Mouse (Mus musculus) ES-Bruce4 (cell line): Measurements from ENCODE around the gene Slco4a1. TPM values are rescaled to one million over a fixed set of nuclear protein-coding genes. Genes with fewer than 3 reads are reported as not detected.

Source experiments
- H3K27ac ChIP-seq: 2 replicates; pipeline ENCODE4 v1.5.1; 2012; ENCODE audit warnings: low read length, inconsistent platforms; ENCODE audit not compliant: insufficient read depth
- H3K27me3 ChIP-seq: 2 replicates; pipeline ENCODE4 v1.6.1; 2012; ENCODE audit warnings: mild to moderate bottlenecking, low read length, inconsistent platforms; ENCODE audit not compliant: control insufficient read depth, poor library complexity, insufficient read depth, severe bottlenecking
- H3K36me3 ChIP-seq: 2 replicates; pipeline ENCODE4 v1.6.1; 2012; ENCODE audit warnings: inconsistent platforms, mild to moderate bottlenecking, low read length, moderate library complexity; ENCODE audit not compliant: control insufficient read depth, poor library complexity, insufficient read depth, severe bottlenecking
- H3K4me1 ChIP-seq: one replicate; pipeline ENCODE4 v1.8.1; 2011; ENCODE audit warnings: low read length; ENCODE audit not compliant: control insufficient read depth, insufficient read depth
- H3K4me3 ChIP-seq: 2 replicates; pipeline ENCODE4 v1.5.1; 2011; ENCODE audit warnings: low read depth, mild to moderate bottlenecking, low read length
- H3K9ac ChIP-seq: 2 replicates; pipeline ENCODE4 v1.6.1; 2012; ENCODE audit warnings: low read depth, mild to moderate bottlenecking, inconsistent platforms; ENCODE audit not compliant: poor library complexity, severe bottlenecking
- H3K9me3 ChIP-seq: replicated peaks from 2 replicates; pipeline ENCODE4 v1.6.1; 2012; ENCODE audit warnings: mild to moderate bottlenecking, low read length, inconsistent platforms; ENCODE audit not compliant: control insufficient read depth, poor library complexity, insufficient read depth, severe bottlenecking
- CTCF ChIP-seq: IDR thresholded peaks from one replicate; pipeline ENCODE4 v1.8.1; 2011; ENCODE audit warnings: low read depth, low read length
- EP300 ChIP-seq: IDR thresholded peaks from 2 replicates; pipeline ENCODE4 v1.6.1; 2011; ENCODE audit warnings: low read depth, low read length; ENCODE audit not compliant: insufficient read depth
- POLR2A ChIP-seq: IDR thresholded peaks from one replicate; pipeline ENCODE4 v1.8.1; 2011; ENCODE audit warnings: low read length; ENCODE audit not compliant: insufficient read depth
- polyA plus RNA-seq: library from polyadenylated mRNA; stranded (reverse); fragments of >200 nt; gene quantifications from 2 replicates; pipeline ENCODE4 v1.2.4, GENCODE M21; 2011; ENCODE audit warnings: low read depth; ENCODE audit not compliant: missing spikeins, insufficient read depth, insufficient read length

Gene Slco4a1
- 11.9 and 14.5 TPM in 2 replicates for polyA plus RNA-seq

DNA sequence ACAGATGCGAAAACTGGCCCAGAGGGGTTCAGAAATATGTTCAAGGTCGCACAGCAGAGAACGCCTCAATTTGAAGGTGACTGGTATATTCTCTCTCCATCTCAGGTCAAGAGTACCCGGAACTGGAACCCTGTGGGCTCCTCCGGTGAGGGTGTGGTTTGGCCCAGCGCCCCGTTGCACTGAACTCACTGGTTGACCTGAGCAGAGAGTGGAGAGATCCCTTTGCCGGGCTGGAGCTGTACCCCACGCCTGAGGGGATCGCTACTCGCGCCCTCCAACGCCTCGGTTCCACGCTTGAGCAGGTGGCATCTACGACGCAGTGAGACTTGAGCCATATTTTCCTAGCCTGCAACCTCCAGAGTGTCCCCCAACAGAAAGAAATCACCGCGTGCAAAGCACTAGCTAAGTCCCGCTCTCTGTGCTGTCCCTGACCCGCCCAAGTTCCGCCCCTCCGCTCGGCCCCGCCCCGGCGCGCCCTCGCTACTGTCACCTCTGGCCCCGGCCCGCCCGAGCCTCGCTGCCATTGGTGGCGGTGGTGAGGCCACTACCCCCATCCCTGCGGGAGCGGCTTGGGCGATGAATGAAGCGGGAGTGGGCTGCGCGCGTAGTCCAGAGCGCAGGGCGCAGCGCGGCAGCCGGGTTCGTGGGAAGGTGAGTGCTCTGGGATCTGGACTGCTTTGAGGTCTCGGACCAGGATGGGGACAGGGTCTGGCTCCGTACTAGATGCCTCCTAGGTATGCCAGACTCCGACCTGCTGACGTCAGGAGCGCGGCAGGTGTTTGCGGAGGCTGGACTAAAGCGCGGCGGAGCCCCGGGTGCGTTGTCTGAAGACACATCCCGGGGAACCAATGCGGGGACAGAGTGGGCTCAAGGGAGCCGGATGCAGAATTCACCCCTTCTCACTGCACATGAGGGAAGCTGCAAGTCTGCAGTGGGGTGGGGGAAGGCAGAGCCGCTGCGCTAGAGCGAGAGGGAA lies at the start of gene Slco4a1:
Slco4a1 (plus strand) TSS at position 523 of the 976 bp plus-strand sequence.
- Histone ChIP-seq H3K27me3 (no peaks in the 10 kb centered on the region), H3K4me3 (peak within 1 kb of the TSS; percentile 63), H3K9me3 (no peaks in the 10 kb centered on the region), H3K9ac (peak within 1 kb of the TSS; percentile 47), H3K36me3 (no peaks in the 10 kb centered on the region), H3K27ac (no peak within 1 kb of the TSS), H3K4me1 (peaks cover 5% of the 10 kb centered on the region)
- TF ChIP-seq EP300 (0 out of 2 replicates have a peak, but pooled peaks have one; percentile 12), CTCF (no peak), POLR2A (peak; percentile 83)

DNA sequence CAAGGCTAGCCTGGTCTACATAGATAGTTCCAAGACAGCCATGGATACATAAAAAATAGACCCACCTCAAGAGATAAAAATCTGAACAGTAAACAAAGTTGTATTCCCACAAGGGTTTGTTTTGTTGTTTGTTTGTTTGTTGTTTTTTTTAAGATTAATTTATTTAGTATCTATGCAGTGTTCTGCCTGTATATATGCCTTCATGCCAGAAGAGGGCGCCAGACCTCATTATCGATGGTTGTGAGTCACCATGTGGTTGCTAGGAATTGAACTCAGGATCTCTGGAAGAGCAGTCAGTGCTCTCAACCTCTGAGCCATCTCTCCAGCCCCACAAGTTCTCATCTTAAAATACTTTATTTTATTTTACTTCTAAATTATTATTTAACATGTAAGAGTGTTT lies 47.6 kb upstream of the Slco4a1 start:
- Histone ChIP-seq H3K9me3 (no peaks in the 10 kb centered on the region), H3K27me3 (no peaks in the 10 kb centered on the region), H3K36me3 (no peaks in the 10 kb centered on the region), H3K4me1 (no peaks in the 10 kb centered on the region), H3K9ac (no peak overlapping the region), H3K27ac (no peak overlapping the region), H3K4me3 (no peak overlapping the region)
- TF ChIP-seq POLR2A (no peak), EP300 (no peak), CTCF (no peak)

DNA sequence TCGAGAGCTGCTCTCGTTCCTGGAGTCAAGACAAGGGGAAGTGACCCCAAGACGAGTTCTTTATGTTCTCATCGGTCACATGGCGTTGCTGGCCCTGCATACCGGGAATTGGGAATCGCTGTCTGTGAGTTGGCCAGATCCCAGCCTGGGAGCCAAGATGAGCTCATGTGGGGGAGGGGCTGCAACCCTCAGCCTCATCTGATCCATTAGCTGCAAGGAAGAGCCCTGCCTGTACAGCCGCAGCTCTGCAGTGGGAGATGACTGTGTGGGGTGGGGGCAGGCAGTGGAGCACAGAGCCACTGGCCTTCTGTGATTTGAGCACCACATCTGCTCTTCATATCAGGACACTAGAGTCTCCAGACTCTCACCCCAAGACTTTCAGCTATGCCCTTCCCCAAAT lies 45.6 kb upstream of the Slco4a1 start:
- Histone ChIP-seq H3K9me3 (no peaks in the 10 kb centered on the region), H3K4me3 (no peak overlapping the region), H3K36me3 (no peaks in the 10 kb centered on the region), H3K27me3 (no peaks in the 10 kb centered on the region), H3K4me1 (no peaks in the 10 kb centered on the region), H3K27ac (no peak overlapping the region), H3K9ac (no peak overlapping the region)
- no peak for TF ChIP-seq POLR2A
- TF ChIP-seq EP300 = no peak
- TF ChIP-seq CTCF = no peak

DNA sequence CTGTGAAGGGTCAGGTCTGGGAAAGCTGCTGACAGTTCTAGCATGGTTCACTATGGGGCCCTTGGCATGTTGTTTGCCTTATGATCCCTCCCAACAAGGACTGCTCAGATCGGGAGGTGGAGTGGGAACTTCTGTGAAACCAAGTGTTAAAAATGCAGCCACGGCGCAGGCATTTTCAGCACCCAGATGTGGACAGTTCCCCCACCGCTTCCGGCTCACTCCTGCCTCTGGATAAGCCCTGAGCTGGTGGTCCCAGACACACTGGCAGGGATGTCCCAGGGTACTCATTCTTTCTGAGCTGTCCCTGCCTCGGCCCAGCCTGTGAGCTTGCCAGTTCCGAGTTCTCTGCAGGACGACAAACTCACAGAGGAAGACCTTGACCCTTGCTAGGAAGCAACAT lies 45.0 kb upstream of the Slco4a1 start:
- no peaks in the 10 kb centered on the region for H3K9me3 ChIP-seq
- H3K36me3 ChIP-seq = no peaks in the 10 kb centered on the region
- H3K27me3 ChIP-seq = no peaks in the 10 kb centered on the region
- H3K4me1 ChIP-seq = no peaks in the 10 kb centered on the region
- H3K9ac ChIP-seq = no peak overlapping the region
- H3K27ac ChIP-seq = no peak overlapping the region
- TF ChIP-seq EP300 = no peak
- no peak for TF ChIP-seq POLR2A
- TF ChIP-seq CTCF = no peak
- H3K4me3 ChIP-seq = no peak overlapping the region

DNA sequence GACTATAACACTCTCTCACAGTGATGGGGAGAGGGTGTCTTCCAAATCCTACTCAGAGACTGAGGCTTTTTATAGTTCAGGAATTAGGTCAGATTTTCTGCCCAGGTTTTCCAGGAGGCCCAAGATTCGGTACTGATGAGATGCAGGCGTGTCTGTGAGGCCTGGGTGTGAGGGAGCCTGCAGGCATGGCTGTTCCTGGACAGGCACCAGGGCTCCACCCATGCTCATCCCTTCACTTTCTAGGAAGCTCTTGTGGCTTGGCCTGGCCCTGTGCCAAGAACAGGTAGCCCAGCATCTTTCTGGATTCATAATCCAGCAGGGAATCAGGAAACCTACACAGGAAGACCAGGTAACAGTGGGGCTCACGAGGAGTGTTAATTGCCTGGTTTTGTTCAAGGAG lies 40.4 kb upstream of the Slco4a1 start:
- Histone ChIP-seq H3K27ac (no peak overlapping the region), H3K4me1 (no peaks in the 10 kb centered on the region), H3K9ac (no peak overlapping the region), H3K27me3 (no peaks in the 10 kb centered on the region), H3K4me3 (no peak overlapping the region), H3K9me3 (no peaks in the 10 kb centered on the region), H3K36me3 (no peaks in the 10 kb centered on the region)
- TF ChIP-seq EP300 (no peak), CTCF (no peak), POLR2A (no peak)

DNA sequence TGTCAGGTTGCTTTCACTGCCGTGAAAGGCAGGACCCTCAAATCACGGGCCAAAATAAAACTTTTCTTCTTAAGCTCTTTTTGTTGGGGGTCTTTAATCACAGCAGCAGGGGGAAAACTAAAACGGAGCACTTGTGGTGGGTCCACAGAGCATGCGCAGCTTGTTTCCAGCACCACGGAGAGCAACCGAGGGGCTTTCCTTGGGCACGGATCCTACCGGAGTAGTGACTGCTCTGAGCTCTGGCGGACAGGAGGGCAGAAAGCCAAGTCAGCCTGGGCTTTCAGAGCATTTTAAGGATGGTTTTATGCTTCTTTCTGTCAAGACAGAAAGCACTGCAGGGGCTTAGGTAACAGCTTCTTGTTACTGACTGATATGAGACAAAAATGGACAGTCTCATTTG lies 38.3 kb upstream of the Slco4a1 start:
- Histone ChIP-seq H3K4me3 (no peak overlapping the region), H3K9me3 (no peaks in the 10 kb centered on the region), H3K9ac (no peak overlapping the region), H3K27me3 (no peaks in the 10 kb centered on the region), H3K36me3 (no peaks in the 10 kb centered on the region), H3K27ac (no peak overlapping the region), H3K4me1 (no peaks in the 10 kb centered on the region)
- no peak for TF ChIP-seq EP300
- TF ChIP-seq POLR2A = no peak
- no peak for TF ChIP-seq CTCF
